Mouse (Mus musculus) neural tube, embryonic 14.5 days (tissue): ENCODE results near the gene Ccn5. TPM values are rescaled to one million over a fixed set of nuclear protein-coding genes. Genes with fewer than 3 reads are reported as not detected.

ENCODE experiments used
- ATAC-seq: fragments of 200-750 bp; cut with Nextera tagmentation; 2 replicates; pipeline ENCODE4 v1.8.0; 2017; ENCODE audit warnings: low read depth, mild to moderate bottlenecking, moderate TSS enrichment, moderate library complexity
- H3K27ac ChIP-seq: fragments of 300-500 bp; sonication (generic); 2 replicates; pipeline ENCODE4 v1.5.1; 2014; ENCODE audit warnings: low read depth, mild to moderate bottlenecking, control low read depth, low read length, moderate library complexity, mixed read lengths
- H3K27me3 ChIP-seq: fragments of 300-500 bp; sonication (generic); 2 replicates; pipeline ENCODE4 v1.6.1; 2014; ENCODE audit warnings: low read length; ENCODE audit not compliant: control insufficient read depth, insufficient read depth
- H3K36me3 ChIP-seq: fragments of 300-500 bp; sonication (generic); 2 replicates; pipeline ENCODE4 v1.6.1; 2014; ENCODE audit warnings: low read length, mixed read lengths; ENCODE audit not compliant: control insufficient read depth, insufficient read depth
- H3K4me1 ChIP-seq: fragments of 300-500 bp; sonication (generic); 2 replicates; pipeline ENCODE4 v1.6.1; 2014; ENCODE audit warnings: low read length; ENCODE audit not compliant: control insufficient read depth, insufficient read depth
- H3K4me2 ChIP-seq: fragments of 300-500 bp; sonication (generic); 2 replicates; pipeline ENCODE4 v1.6.1; 2014; ENCODE audit warnings: mild to moderate bottlenecking, low read depth, low read length, control low read depth
- H3K4me3 ChIP-seq: fragments of 300-500 bp; sonication (generic); 2 replicates; pipeline ENCODE4 v1.5.1; 2014; ENCODE audit warnings: low read depth, low read length, control low read depth, mixed read lengths
- H3K9ac ChIP-seq: fragments of 300-500 bp; sonication (generic); replicated peaks from 2 replicates; pipeline ENCODE4 v1.6.1; 2014; ENCODE audit warnings: low read depth, mild to moderate bottlenecking, control low read depth, low read length, mixed read lengths
- H3K9me3 ChIP-seq: fragments of 300-500 bp; sonication (generic); 2 replicates; pipeline ENCODE4 v1.6.1; 2016; ENCODE audit warnings: low read length; ENCODE audit not compliant: control insufficient read depth
- WGBS: fragments of 180-500 bp; shearing (Covaris S2); extraction: QIAGEN DNeasy Blood & Tissue Kit; methylation state at CpG from one replicate; pipeline ENCODE4 v1.1.7; 2014; 5-methylcytosine and 5-hydroxymethylcytosine counted together
- polyA plus RNA-seq: library from polyadenylated mRNA; unstranded; fragments of >200 nt; fragmentation: Nextera tagmentation; extraction: Ambion mirVana; gene quantifications from 2 replicates; pipeline ENCODE4 v1.2.1, GENCODE M21; 2014

Gene Ccn5
- polyA plus RNA-seq, 1 experiment from 2014 or later, result 0.19 TPM

- Histone ChIP-seq H3K9ac (no peak overlapping the region), H3K27ac (no peak overlapping the region), H3K9me3 (no peaks in the 10 kb centered on the region), H3K27me3 (no peaks in the 10 kb centered on the region), H3K4me1 (no peaks in the 10 kb centered on the region), H3K36me3 (no peaks in the 10 kb centered on the region), H3K4me2 (no peak overlapping the region), H3K4me3 (no peak overlapping the region)
- WGBS, result 27% methylated on average over 3 of the region's 3 CpGs
- no peak for ATAC-seq
Measured at GRCm38 (mm10) chr2:163800832-163801231, 19.8 kb upstream of the Ccn5 start.

GRCm38 (mm10) chr2:163801406-163801805 lies 19.3 kb upstream of the Ccn5 start:
- Histone ChIP-seq H3K27me3 (no peaks in the 10 kb centered on the region), H3K9me3 (no peaks in the 10 kb centered on the region), H3K27ac (no peak overlapping the region), H3K4me3 (no peak overlapping the region), H3K36me3 (no peaks in the 10 kb centered on the region), H3K4me1 (no peaks in the 10 kb centered on the region), H3K4me2 (no peak overlapping the region), H3K9ac (no peak overlapping the region)
- no peak for ATAC-seq
- WGBS, result 83% methylated on average over 5 of the region's 5 CpGs

GRCm38 (mm10) chr2:163803838-163804237 lies 16.8 kb upstream of the Ccn5 start:
- Histone ChIP-seq H3K27ac (no peak overlapping the region), H3K9me3 (no peaks in the 10 kb centered on the region), H3K4me2 (no peak overlapping the region), H3K27me3 (no peaks in the 10 kb centered on the region), H3K4me3 (no peak overlapping the region), H3K36me3 (no peaks in the 10 kb centered on the region), H3K9ac (no peak overlapping the region), H3K4me1 (no peaks in the 10 kb centered on the region)
- whole genome bisulfite sequencing, result 87% methylated on average over 5 of the region's 5 CpGs
- no peak for ATAC-seq

GRCm38 (mm10) chr2:163809166-163809565 lies 11.5 kb upstream of the Ccn5 start:
- ATAC-seq, result no peak
- Histone ChIP-seq H3K9me3 (no peaks in the 10 kb centered on the region), H3K4me2 (no peak overlapping the region), H3K36me3 (no peaks in the 10 kb centered on the region), H3K9ac (no peak overlapping the region), H3K27me3 (no peaks in the 10 kb centered on the region), H3K27ac (no peak overlapping the region), H3K4me1 (no peaks in the 10 kb centered on the region), H3K4me3 (no peak overlapping the region)
- 92% methylated on average over 4 of the region's 4 CpGs for WGBS

GRCm38 (mm10) chr2:163809704-163810103 lies 11.0 kb upstream of the Ccn5 start:
- H3K36me3 ChIP-seq, result no peaks in the 10 kb centered on the region
- no peak overlapping the region for H3K27ac ChIP-seq
- WGBS, result 70% methylated on average over 7 of the region's 7 CpGs
- H3K9ac ChIP-seq, result no peak overlapping the region
- H3K4me1 ChIP-seq, result no peaks in the 10 kb centered on the region
- no peak for ATAC-seq
- no peaks in the 10 kb centered on the region for H3K9me3 ChIP-seq
- H3K4me3 ChIP-seq, result no peak overlapping the region
- H3K27me3 ChIP-seq, result no peaks in the 10 kb centered on the region
- no peak overlapping the region for H3K4me2 ChIP-seq

GRCm38 (mm10) chr2:163813077-163813476 lies 7.6 kb upstream of the Ccn5 start:
- no peak overlapping the region for H3K4me3 ChIP-seq
- no peaks in the 10 kb centered on the region for H3K4me1 ChIP-seq
- ATAC-seq, result no peak
- 52% methylated on average over 5 of the region's 5 CpGs for WGBS
- no peak overlapping the region for H3K27ac ChIP-seq
- no peaks in the 10 kb centered on the region for H3K27me3 ChIP-seq
- no peak overlapping the region for H3K4me2 ChIP-seq
- no peak overlapping the region for H3K9ac ChIP-seq
- H3K9me3 ChIP-seq, result no peaks in the 10 kb centered on the region
- H3K36me3 ChIP-seq, result no peaks in the 10 kb centered on the region

GRCm38 (mm10) chr2:163814739-163815465 lies 5.8 kb upstream of the Ccn5 start:
- Histone ChIP-seq H3K4me3 (no peak overlapping the region), H3K36me3 (no peaks in the 10 kb centered on the region), H3K27ac (no peak overlapping the region), H3K9ac (no peak overlapping the region), H3K4me2 (no peak overlapping the region), H3K9me3 (no peaks in the 10 kb centered on the region), H3K27me3 (no peaks in the 10 kb centered on the region), H3K4me1 (no peaks in the 10 kb centered on the region)
- 79% methylated on average over 9 of the region's 9 CpGs for WGBS
- no peak for ATAC-seq

GRCm38 (mm10) chr2:163823248-163823647 lies 2.6 kb downstream of the Ccn5 start:
- Histone ChIP-seq H3K36me3 (no peaks in the 10 kb centered on the region), H3K27ac (no peak overlapping the region), H3K27me3 (no peaks in the 10 kb centered on the region), H3K4me1 (no peaks in the 10 kb centered on the region), H3K9ac (no peak overlapping the region), H3K4me2 (no peak overlapping the region), H3K4me3 (no peak overlapping the region), H3K9me3 (no peaks in the 10 kb centered on the region)
- no peak for ATAC-seq
- 6% methylated on average over 4 of the region's 4 CpGs for WGBS

- Histone ChIP-seq H3K4me3 (no peak overlapping the region), H3K27me3 (no peaks in the 10 kb centered on the region), H3K9me3 (no peaks in the 10 kb centered on the region), H3K4me1 (no peaks in the 10 kb centered on the region), H3K36me3 (no peaks in the 10 kb centered on the region), H3K4me2 (no peak overlapping the region), H3K27ac (no peak overlapping the region), H3K9ac (no peak overlapping the region)
- ATAC-seq, result no peak
- WGBS, result 28% methylated on average over 11 of the region's 11 CpGs
Measured at GRCm38 (mm10) chr2:163823771-163824170, 3.1 kb downstream of the Ccn5 start.
